Mouse (Mus musculus): ENCODE data around the gene Iffo1.

DNA sequence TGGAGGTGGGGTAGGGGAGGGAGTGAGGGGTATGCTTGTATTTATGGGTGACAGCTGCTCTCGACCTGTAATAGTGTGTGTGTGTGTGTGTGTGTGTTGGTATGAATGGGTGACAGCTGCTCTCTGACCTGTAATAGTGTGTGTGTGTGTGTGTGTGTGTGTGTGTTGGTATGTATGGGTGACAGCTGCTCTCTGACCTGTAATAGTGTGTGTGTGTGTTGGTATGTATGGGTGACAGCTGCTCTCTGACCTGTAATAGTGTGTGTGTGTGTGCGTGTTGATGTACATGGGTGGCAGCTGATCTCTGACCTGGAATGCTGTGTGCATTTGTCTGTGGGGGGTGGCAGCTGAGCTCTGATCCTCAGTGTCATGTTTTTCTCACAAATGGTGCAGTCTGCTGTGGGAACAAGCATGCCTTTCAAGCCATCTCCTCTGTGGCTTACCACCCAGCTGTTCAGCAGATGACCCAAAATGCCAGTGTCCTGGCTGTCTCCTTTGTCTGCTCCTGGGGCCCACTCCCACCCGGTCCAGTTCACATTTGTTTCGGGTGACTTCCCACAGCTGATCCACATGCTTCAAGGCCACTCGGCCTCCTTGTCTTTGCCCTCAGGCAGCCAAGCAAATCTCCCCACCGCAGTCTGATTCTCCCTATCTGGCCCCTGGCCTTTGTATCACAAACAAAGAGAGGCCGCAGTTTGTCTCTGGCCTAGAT, 12.0 kb downstream of the Iffo1 start:
- TF ChIP-seq TBP (IDR thresholded peaks at IDR 0.05; ENCODE audit: low read depth, low read length) (no peak), KAT2A (conservative IDR thresholded peaks at IDR 0.05; ENCODE audit: low read depth, low read length) (no peak), POLR2A (IDR thresholded peaks at IDR 0.05; ENCODE audit: control insufficient read depth in 1 of 2, insufficient read depth in 1 of 2, low read depth in 1 of 2, low read length in 2 of 2, poor library complexity in 1 of 2) (no peak), SMC3 (IDR thresholded peaks at IDR 0.05; ENCODE audit: low read depth, low read length) (no peak), EP300 (IDR thresholded peaks at IDR 0.05; ENCODE audit: low read depth in 1 of 2, low read length in 2 of 2) (no peak), MAX (IDR thresholded peaks at IDR 0.05; ENCODE audit: low read length) (no peak), SIN3A (IDR thresholded peaks at IDR 0.05; ENCODE audit: low read length) (no peak), GATA1 (IDR thresholded peaks at IDR 0.05; ENCODE audit: low read depth, low read length) (no peak), CHD2 (IDR thresholded peaks at IDR 0.05; ENCODE audit: low read length) (no peak), ZMIZ1 (IDR thresholded peaks at IDR 0.05; ENCODE audit: low read depth, low read length) (no peak), TAL1 (IDR thresholded peaks at IDR 0.05; ENCODE audit: low read length) (no peak), CTCF (IDR thresholded peaks at IDR 0.05 in 2 of 3, conservative IDR thresholded peaks at IDR 0.05 in 1 of 3; ENCODE audit: control insufficient read depth in 1 of 3, insufficient read depth in 1 of 3, low read depth in 2 of 3, low read length in 3 of 3, poor library complexity in 1 of 3, severe bottlenecking in 1 of 3) (no peak), RCOR1 (IDR thresholded peaks at IDR 0.05; ENCODE audit: low read depth, low read length) (no peak)

All from MEL (cell line).